Mouse (Mus musculus): ENCODE data around the gene Gm6676.
"Not testable (repeated sequence)": the region's sequence is repeated elsewhere in the genome, so short reads cannot be mapped to it uniquely, and the experiment has no call there.

Gene Gm6676

GRCm38 (mm10) chr14:7125312-7125711 is at the start of gene Gm6676:
Gene Gm6676, minus strand, starts transcription at chr14:7125412.
- DNase-seq (ENCODE audit: low read depth in 1 of 2, low spot score in 2 of 2) = not testable (repeated sequence)

GRCm38 (mm10) chr14:7174483-7174971 is 49.3 kb upstream of the Gm6676 start, which contains the start of gene Gm3512:
Gene Gm3512, minus strand, starts transcription at chr14:7174533.
- DNase-seq (ENCODE audit: low read depth in 1 of 2, low spot score in 2 of 2) = not testable (repeated sequence)

DNA sequence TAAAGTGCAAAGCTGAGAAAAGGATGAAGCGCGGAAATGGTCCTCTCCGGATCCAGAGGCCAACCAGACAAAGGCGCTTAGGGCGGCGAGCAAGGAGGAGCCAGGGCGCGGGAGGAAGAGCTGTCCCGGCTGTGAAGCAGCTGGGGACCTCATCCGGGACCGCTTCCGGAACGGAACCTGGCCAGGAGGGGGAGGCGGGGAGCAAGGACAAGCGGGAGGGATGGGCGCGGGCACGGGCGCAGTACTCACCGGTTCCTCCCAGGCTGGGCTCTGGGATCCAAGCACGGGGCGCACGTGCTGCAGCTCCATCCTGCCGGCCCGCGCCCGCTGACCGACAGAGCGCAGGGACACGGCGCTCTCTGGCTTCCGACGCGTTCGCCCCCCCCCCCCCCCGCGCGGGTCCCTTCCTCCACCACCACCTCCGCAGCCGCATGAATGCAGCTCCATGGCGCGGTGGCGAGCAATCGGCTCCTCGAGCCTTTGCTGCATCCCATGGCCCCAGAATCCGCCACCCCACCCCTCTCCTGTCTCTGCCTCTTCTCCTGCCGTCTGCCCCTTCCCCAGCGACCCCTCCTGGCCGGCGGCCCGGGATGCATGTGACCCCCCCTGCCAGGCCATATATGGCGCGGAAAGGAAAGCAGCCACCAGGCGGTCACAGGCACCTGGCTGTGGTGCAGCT is 19.9 kb downstream of the Gm6676 start:
- not testable (repeated sequence) for DNase-seq (ENCODE audit: low read depth in 1 of 2, low spot score in 2 of 2)

GRCm38 (mm10) chr14:7100521-7100920 is 24.7 kb downstream of the Gm6676 start, which contains the start of gene Gm3696:
Gene Gm3696, minus strand, starts transcription at chr14:7100621.
- not testable (repeated sequence) for DNase-seq (ENCODE audit: low read depth in 1 of 2, low spot score in 2 of 2)
